Mouse (Mus musculus) stomach, postnatal 0 days (tissue): ENCODE measurements around the gene Zmym2.

Source experiments
- CTCF ChIP-seq: IDR thresholded peaks from 2 replicates; pipeline ENCODE4 v1.5.1; 2016; ENCODE audit warnings: antibody characterized with exemption, low read depth, mild to moderate bottlenecking, moderate library complexity
- EP300 ChIP-seq: optimal IDR thresholded peaks from 2 replicates; pipeline ENCODE3; 2016; ENCODE audit warnings: antibody characterized with exemption

DNA sequence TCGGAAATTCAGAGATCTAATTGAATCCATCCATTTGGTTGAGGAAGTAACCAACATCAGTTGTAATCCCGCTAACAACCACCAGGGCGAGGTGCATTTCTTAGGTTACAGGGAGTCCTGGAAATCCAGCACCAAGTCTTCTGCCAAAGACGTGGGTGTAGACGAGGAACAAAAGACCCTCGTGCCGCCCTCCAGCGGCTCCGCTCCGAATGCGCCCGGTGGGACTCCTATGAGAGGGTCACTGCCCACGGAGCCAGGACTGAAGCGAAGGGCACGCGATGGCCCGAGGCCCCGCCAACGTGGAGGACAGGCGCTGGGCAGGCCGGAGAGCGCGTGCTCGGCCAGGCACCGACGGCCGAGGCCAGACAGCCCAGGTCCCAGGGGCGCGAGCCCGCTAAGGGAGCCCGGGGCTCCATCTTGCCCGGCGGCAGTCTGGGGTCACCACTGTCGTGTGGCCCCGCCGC, 1.1 kb upstream of the Zmym2 start:
- TF ChIP-seq CTCF (peak; percentile 82), EP300 (no peak)
